Mouse (Mus musculus): Measurements from ENCODE around the gene Ifnl2. TPM values are rescaled to one million over a fixed set of nuclear protein-coding genes. Genes with fewer than 3 reads are reported as not detected.
"Not testable (repeated sequence)": the region's sequence is repeated elsewhere in the genome, so short reads cannot be mapped to it uniquely, and the experiment has no call there.

Gene Ifnl2
- polyA plus RNA-seq (2016; fragmentation: Nextera tagmentation; extraction: Ambion mirVana) = not detected in 2 replicates

- WGBS = 54% methylated on average over 8 of the region's 8 CpGs
- not testable (repeated sequence) for H3K4me3 ChIP-seq; ATAC-seq (ENCODE audit: insufficient number of reproducible peaks, low FRiP score); H3K9me3 ChIP-seq (replicated peaks); H3K4me1 ChIP-seq (replicated peaks); H3K27ac ChIP-seq (ENCODE audit: poor library complexity, severe bottlenecking); H3K4me2 ChIP-seq; H3K9ac ChIP-seq; H3K27me3 ChIP-seq (replicated peaks); H3K36me3 ChIP-seq
Measured at GRCm38 (mm10) chr7:28510405-28510974, at the start of gene Ifnl2. TSS of gene Ifnl2 (minus strand) at chr7:28510455.

DNA sequence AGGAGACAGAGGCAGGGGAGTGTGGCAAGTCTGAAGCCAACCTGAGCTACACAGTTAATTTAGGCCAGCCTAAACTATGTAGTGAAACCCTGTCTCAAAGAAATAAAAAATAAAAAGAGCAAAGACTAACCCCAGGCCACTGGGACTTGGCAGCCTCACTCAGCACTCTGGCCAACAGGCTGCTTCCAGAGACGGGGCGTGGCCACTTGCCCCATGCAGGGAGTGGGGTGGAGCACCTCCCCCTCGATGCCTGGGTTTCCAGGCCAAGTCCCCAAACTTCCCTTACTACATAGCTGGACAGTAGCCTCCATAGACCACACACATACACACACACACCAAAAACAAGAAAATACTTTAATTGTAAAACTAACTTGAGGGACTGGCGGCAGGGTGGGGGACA is 48.2 kb upstream of the Ifnl2 start:
- 60% methylated on average over 4 of the region's 4 CpGs for WGBS
- no peak overlapping the region for H3K27ac ChIP-seq (ENCODE audit: poor library complexity, severe bottlenecking)
- no peak for ATAC-seq (ENCODE audit: insufficient number of reproducible peaks, low FRiP score)
- no peaks in the 10 kb centered on the region for H3K27me3 ChIP-seq (replicated peaks)
- H3K36me3 ChIP-seq = peaks cover 51% of the 10 kb centered on the region
- H3K4me2 ChIP-seq = no peak overlapping the region
- no peak overlapping the region for H3K9ac ChIP-seq
- H3K4me1 ChIP-seq (replicated peaks) = peaks cover 34% of the 10 kb centered on the region
- H3K9me3 ChIP-seq (replicated peaks) = no peaks in the 10 kb centered on the region
- no peak overlapping the region for H3K4me3 ChIP-seq

- H3K4me1 ChIP-seq (replicated peaks) = peaks cover 34% of the 10 kb centered on the region
- H3K36me3 ChIP-seq = peaks cover 44% of the 10 kb centered on the region
- no peak overlapping the region for H3K4me3 ChIP-seq
- WGBS = 41% methylated on average over 6 of the region's 6 CpGs
- H3K27me3 ChIP-seq (replicated peaks) = no peaks in the 10 kb centered on the region
- H3K27ac ChIP-seq (ENCODE audit: poor library complexity, severe bottlenecking) = peak overlapping the region; percentile 63; the same call in 1 of the 2 replicates
- no peaks in the 10 kb centered on the region for H3K9me3 ChIP-seq (replicated peaks)
- no peak overlapping the region for H3K4me2 ChIP-seq
- no peak overlapping the region for H3K9ac ChIP-seq
- no peak for ATAC-seq (ENCODE audit: insufficient number of reproducible peaks, low FRiP score)
Measured at GRCm38 (mm10) chr7:28557708-28558107, 47.5 kb upstream of the Ifnl2 start.

DNA sequence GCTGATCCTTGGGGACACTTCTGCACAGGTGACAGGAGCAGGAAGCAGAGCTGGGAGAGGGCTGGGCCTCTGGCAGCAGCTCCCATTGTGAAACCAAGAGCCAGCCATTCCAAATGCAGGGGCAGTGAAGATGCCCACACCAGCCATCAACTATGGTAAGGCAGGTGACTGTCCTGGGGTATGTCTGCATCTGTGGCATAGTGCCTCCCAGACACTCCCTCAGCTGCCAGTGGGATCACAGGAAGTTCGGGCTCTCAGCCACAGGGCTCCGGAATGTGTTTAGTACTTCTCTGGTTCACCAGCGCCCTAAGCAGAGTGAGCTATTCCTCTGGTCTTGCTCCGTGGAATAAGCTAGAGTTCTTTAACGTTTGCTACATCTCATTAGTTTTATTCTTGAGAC is 46.8 kb upstream of the Ifnl2 start:
- 69% methylated on average over 5 of the region's 5 CpGs for WGBS

GRCm38 (mm10) chr7:28555939-28556535 is 45.8 kb upstream of the Ifnl2 start:
- no peak overlapping the region for H3K9ac ChIP-seq
- no peak overlapping the region for H3K4me3 ChIP-seq
- no peak for ATAC-seq (ENCODE audit: insufficient number of reproducible peaks, low FRiP score)
- no peak overlapping the region for H3K4me2 ChIP-seq
- H3K27ac ChIP-seq (ENCODE audit: poor library complexity, severe bottlenecking) = no peak overlapping the region
- H3K36me3 ChIP-seq = peaks cover 31% of the 10 kb centered on the region
- WGBS = 18% methylated on average over 5 of the region's 5 CpGs
- H3K27me3 ChIP-seq (replicated peaks) = no peaks in the 10 kb centered on the region
- H3K4me1 ChIP-seq (replicated peaks) = peaks cover 34% of the 10 kb centered on the region
- H3K9me3 ChIP-seq (replicated peaks) = 0 out of 2 replicates have a peak, but pooled peaks cover 5% of the 10 kb centered on the region

More for the DNA sequence above, 46.8 kb upstream of the Ifnl2 start:
- Histone ChIP-seq H3K4me3 (no peak overlapping the region), H3K9ac (no peak overlapping the region), H3K27me3 (replicated peaks) (no peaks in the 10 kb centered on the region), H3K4me2 (no peak overlapping the region), H3K36me3 (peaks cover 38% of the 10 kb centered on the region), H3K4me1 (replicated peaks) (peaks cover 34% of the 10 kb centered on the region), H3K9me3 (replicated peaks) (0 out of 2 replicates have a peak, but pooled peaks cover 4% of the 10 kb centered on the region), H3K27ac (ENCODE audit: poor library complexity, severe bottlenecking) (no peak overlapping the region)
- no peak for ATAC-seq (ENCODE audit: insufficient number of reproducible peaks, low FRiP score)

GRCm38 (mm10) chr7:28553076-28553475 is 42.8 kb upstream of the Ifnl2 start:
- Histone ChIP-seq H3K4me2 (no peak overlapping the region), H3K9me3 (replicated peaks) (0 out of 2 replicates have a peak, but pooled peaks cover 5% of the 10 kb centered on the region), H3K27me3 (replicated peaks) (peaks cover 7% of the 10 kb centered on the region), H3K4me3 (no peak overlapping the region), H3K4me1 (replicated peaks) (peaks cover 22% of the 10 kb centered on the region), H3K9ac (no peak overlapping the region), H3K27ac (ENCODE audit: poor library complexity, severe bottlenecking) (no peak overlapping the region), H3K36me3 (peaks cover 3% of the 10 kb centered on the region; the same call in 1 of the 2 replicates)
- 89% methylated on average over 6 of the region's 6 CpGs for WGBS
- ATAC-seq (ENCODE audit: insufficient number of reproducible peaks, low FRiP score) = no peak

DNA sequence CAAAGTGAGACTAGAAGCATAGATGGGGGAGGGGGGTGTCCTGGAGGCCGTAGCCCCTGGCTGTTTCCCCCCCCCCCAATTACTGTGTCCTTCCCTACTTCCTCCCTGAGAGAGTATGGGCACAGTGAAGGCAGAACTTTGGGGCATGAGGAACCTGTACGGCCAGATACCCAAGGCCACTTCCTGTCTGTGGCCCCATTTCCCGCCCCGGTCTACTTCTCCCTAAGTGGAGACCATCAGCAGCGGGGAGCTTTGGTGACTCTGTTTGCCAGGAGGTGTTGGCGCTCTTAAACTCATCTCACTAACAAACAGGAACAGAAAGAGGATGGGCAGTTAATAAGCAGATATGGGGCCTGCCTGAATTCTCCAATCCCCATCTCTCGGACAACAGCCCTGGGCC is 37.4 kb upstream of the Ifnl2 start:
- 57% methylated on average over 7 of the region's 7 CpGs for WGBS
- Histone ChIP-seq H3K27me3 (replicated peaks) (peaks cover 59% of the 10 kb centered on the region), H3K4me1 (replicated peaks) (peaks cover 18% of the 10 kb centered on the region), H3K4me2 (no peak overlapping the region), H3K9me3 (replicated peaks) (0 out of 2 replicates have a peak, but pooled peaks cover 5% of the 10 kb centered on the region), H3K9ac (no peak overlapping the region), H3K36me3 (no peaks in the 10 kb centered on the region), H3K27ac (ENCODE audit: poor library complexity, severe bottlenecking) (no peak overlapping the region), H3K4me3 (no peak overlapping the region)
- no peak for ATAC-seq (ENCODE audit: insufficient number of reproducible peaks, low FRiP score)

DNA sequence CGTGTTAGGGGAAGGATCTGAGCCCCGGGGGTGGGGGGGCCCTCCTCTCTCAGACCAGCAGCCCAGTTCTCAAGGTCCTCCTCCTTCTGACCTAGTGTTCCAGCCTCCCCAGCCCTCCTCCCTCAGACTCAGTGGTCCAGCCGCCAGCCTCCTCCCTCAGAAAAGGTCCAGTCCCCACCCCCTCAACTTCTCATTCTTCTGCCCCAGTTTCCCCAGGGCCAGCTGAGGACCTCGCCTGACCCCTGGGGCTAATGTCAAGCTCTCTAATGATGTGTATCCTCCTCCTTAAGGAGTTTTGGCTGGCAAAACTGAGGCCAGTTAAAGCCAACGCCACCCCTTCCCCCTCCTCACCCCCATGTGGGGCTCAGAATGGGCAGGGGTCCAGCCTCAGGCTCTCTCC is 36.9 kb upstream of the Ifnl2 start, which contains the start of gene Nccrp1:
Gene Nccrp1, minus strand, starts transcription at position 101 of the 400 bp plus-strand sequence.
- Histone ChIP-seq H3K27me3 (replicated peaks) (peaks cover 60% of the 10 kb centered on the region), H3K36me3 (no peaks in the 10 kb centered on the region), H3K9ac (peak within 1 kb of the TSS; percentile 52), H3K4me2 (peak within 1 kb of the TSS; percentile 62), H3K4me3 (peak within 1 kb of the TSS; percentile 35), H3K9me3 (replicated peaks) (0 out of 2 replicates have a peak, but pooled peaks cover 2% of the 10 kb centered on the region), H3K27ac (ENCODE audit: poor library complexity, severe bottlenecking) (no peak within 1 kb of the TSS), H3K4me1 (replicated peaks) (peaks cover 18% of the 10 kb centered on the region)
- 10% methylated on average over 5 of the region's 5 CpGs for WGBS
- no peak for ATAC-seq (ENCODE audit: insufficient number of reproducible peaks, low FRiP score)

- Histone ChIP-seq H3K4me2 (peak overlapping the region; percentile 62), H3K9me3 (replicated peaks) (no peaks in the 10 kb centered on the region), H3K27me3 (replicated peaks) (peaks cover 60% of the 10 kb centered on the region), H3K9ac (peak overlapping the region; percentile 52), H3K4me3 (peak overlapping the region; percentile 35), H3K4me1 (replicated peaks) (peaks cover 18% of the 10 kb centered on the region), H3K27ac (ENCODE audit: poor library complexity, severe bottlenecking) (no peak overlapping the region), H3K36me3 (no peaks in the 10 kb centered on the region)
- WGBS = 3% methylated on average over 22 of the region's 22 CpGs
- no peak for ATAC-seq (ENCODE audit: insufficient number of reproducible peaks, low FRiP score)
Measured at GRCm38 (mm10) chr7:28546649-28547048, 36.4 kb upstream of the Ifnl2 start.

DNA sequence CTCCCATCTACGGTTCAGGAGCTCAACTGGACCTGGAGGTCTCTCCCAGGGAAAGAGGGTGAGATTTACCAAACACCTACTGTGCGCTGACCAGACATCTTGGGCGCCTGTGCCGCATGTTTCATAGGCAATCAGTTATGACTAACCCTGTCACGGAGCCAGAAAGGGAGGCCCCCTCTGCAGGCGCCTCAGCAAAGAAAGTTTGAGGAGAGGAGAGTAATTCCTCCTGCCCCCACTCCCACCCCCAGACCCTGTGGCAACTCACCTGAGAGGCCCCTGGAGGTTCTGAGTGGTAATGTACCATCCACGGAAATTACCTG is 35.6 kb upstream of the Ifnl2 start:
- whole genome bisulfite sequencing = 48% methylated on average over 7 of the region's 7 CpGs

GRCm38 (mm10) chr7:28545048-28545890 is 35.0 kb upstream of the Ifnl2 start:
- 25% methylated on average over 14 of the region's 14 CpGs for WGBS
- Histone ChIP-seq H3K27me3 (replicated peaks) (peaks cover 64% of the 10 kb centered on the region), H3K4me2 (no peak overlapping the region), H3K4me1 (replicated peaks) (peaks cover 18% of the 10 kb centered on the region), H3K27ac (ENCODE audit: poor library complexity, severe bottlenecking) (no peak overlapping the region), H3K9ac (no peak overlapping the region), H3K9me3 (replicated peaks) (no peaks in the 10 kb centered on the region), H3K36me3 (no peaks in the 10 kb centered on the region), H3K4me3 (no peak overlapping the region)
- ATAC-seq (ENCODE audit: insufficient number of reproducible peaks, low FRiP score) = no peak

More for the DNA sequence above, 35.6 kb upstream of the Ifnl2 start:
- H3K27ac ChIP-seq (ENCODE audit: poor library complexity, severe bottlenecking) = no peak overlapping the region
- no peak overlapping the region for H3K4me2 ChIP-seq
- H3K27me3 ChIP-seq (replicated peaks) = peaks cover 62% of the 10 kb centered on the region
- no peak overlapping the region for H3K9ac ChIP-seq
- peaks cover 18% of the 10 kb centered on the region for H3K4me1 ChIP-seq (replicated peaks)
- no peaks in the 10 kb centered on the region for H3K36me3 ChIP-seq
- no peaks in the 10 kb centered on the region for H3K9me3 ChIP-seq (replicated peaks)
- no peak for ATAC-seq (ENCODE audit: insufficient number of reproducible peaks, low FRiP score)
- no peak overlapping the region for H3K4me3 ChIP-seq
